Mouse (Mus musculus): ENCODE results near the gene Fam8a1.

GRCm38 (mm10) chr13:46626608-46627007 is 42.7 kb upstream of the Fam8a1 start:
- TF ChIP-seq GATA1 (IDR thresholded peaks at IDR 0.05; ENCODE audit: borderline replicate concordance, low read length): no peak
- no peak for TF ChIP-seq FLI1 (IDR thresholded peaks at IDR 0.05; ENCODE audit: low read length)

Measured in megakaryocyte, embryonic 14.5 days (primary cell).